ENCODE assay signal across 10 mouse cellular contexts in the genomic region with DNA sequence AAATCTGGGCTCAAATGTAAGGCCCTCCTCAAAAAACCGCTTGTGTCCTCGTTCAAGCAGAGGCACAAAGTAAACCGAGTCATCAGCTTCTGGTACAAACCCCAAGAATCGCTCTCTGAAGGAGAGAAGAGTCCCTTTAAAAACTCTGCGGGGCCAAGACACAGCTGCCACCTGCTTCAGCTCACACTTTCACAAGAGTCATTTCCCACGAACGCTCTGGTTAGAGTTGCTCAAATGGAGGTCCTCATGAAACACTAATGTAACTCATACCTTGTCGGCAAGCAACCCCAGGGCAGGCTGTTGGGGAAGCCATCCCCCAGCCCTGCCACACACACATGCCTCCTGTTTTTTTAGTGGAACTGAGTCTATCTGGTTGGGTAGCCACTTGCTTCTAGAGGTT.
"Had no signal": no experiment of that assay in that cellular context is flagged by ENCODE, and none has a peak within 500 bp of the region (broad histone marks: within the 10 kb centered on the region; RNA-seq: fewer than 3 reads in every experiment).

No protein-coding gene starts in this region.

- H3K4me3 ChIP-seq: kidney, embryonic 15.5 days; limb, embryonic 15.5 days; liver, embryonic 12.5 days; midbrain, embryonic 12.5 days had no signal

- H3K27me3 ChIP-seq: limb, embryonic 15.5 days; liver, embryonic 12.5 days had no signal

- DNase-seq: kidney, adult 2 months; kidney, postnatal 14 days; lung, embryonic 14.5 days; lung, postnatal 10 days; lung, postnatal 4 days; right cerebral cortex, postnatal 14 days had no signal

- H3K36me3 ChIP-seq: kidney, embryonic 15.5 days; limb, embryonic 15.5 days; liver, embryonic 12.5 days; midbrain, embryonic 12.5 days had no signal

- H3K9ac ChIP-seq: kidney, embryonic 15.5 days; limb, embryonic 15.5 days; liver, embryonic 12.5 days; lung, embryonic 14.5 days; midbrain, embryonic 12.5 days had no signal

- H3K27ac ChIP-seq: kidney, embryonic 15.5 days; limb, embryonic 15.5 days; liver, embryonic 12.5 days; midbrain, embryonic 12.5 days had no signal

- H3K4me2 ChIP-seq: kidney, embryonic 15.5 days; limb, embryonic 15.5 days; liver, embryonic 12.5 days; lung, embryonic 14.5 days; midbrain, embryonic 12.5 days had no signal

- H3K9me3 ChIP-seq: kidney, embryonic 15.5 days; limb, embryonic 15.5 days; liver, embryonic 12.5 days; midbrain, embryonic 12.5 days had no signal
